Mouse (Mus musculus) lung, adult 18-20 months (tissue): ENCODE measurements around the gene Wdr35.
A peak's percentile ranks its signal among the peaks of the same experiment; 100 is the strongest.

Source experiments
- DNase-seq, 2 experiments: peaks; one replicate each; pipeline ENCODE4 v3.0.0; 2022; ENCODE audit warnings: mixed read lengths in 2 of 2

Wdr35 gene

GRCm38 (mm10) chr12:9054012-9054411 is 80.3 kb downstream of the Wdr35 start:
- DNase-seq, result no peak

- DNase-seq, result no peak
Observed at GRCm38 (mm10) chr12:9055269-9055668, 81.6 kb downstream of the Wdr35 start.

GRCm38 (mm10) chr12:9059502-9059901 is 85.8 kb downstream of the Wdr35 start:
- no peak for DNase-seq

GRCm38 (mm10) chr12:9059965-9060364 is 86.3 kb downstream of the Wdr35 start:
- no peak for DNase-seq

GRCm38 (mm10) chr12:9063611-9064010 is 89.9 kb downstream of the Wdr35 start:
- DNase-seq, result peak in 1 of 2 experiments; percentile 8

GRCm38 (mm10) chr12:9071058-9071457 is 97.4 kb downstream of the Wdr35 start:
- no peak for DNase-seq

GRCm38 (mm10) chr12:9071493-9071892 is 97.8 kb downstream of the Wdr35 start:
- DNase-seq, result no peak

- peak in 1 of 2 experiments; percentile 5 for DNase-seq
Observed at GRCm38 (mm10) chr12:9077554-9078125, 103.9 kb downstream of the Wdr35 start.
